Mouse (Mus musculus): Measurements from ENCODE around the gene Bmper. TPM values are rescaled to one million over a fixed set of nuclear protein-coding genes. Genes with fewer than 3 reads are reported as not detected.

The Bmper gene
- polyA plus RNA-seq, 1 experiment from 2014 or later, result 13.4 TPM

DNA sequence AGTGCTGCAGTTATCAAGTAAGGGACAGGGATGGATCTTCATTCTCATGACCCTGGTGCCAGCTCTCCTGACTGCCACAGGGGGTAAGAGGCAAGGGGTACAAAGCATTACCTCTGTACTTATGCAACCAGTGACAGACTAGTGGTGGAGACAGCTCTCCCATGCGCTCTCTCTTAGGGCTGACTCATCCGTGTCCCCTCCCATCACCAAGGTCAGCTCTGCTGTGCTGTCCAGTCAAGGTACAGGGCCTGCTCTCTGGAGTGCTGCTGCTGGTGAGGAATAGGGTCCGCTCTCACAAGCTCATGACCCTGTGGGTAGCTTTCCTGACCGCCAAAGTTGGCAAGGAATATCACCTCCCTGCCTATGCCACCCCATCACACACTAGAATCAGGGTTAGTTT lies 222.1 kb downstream of the Bmper start:
- H3K4me2 ChIP-seq (ENCODE audit: low read length), result no peak overlapping the region
- no peaks in the 10 kb centered on the region for H3K4me1 ChIP-seq (replicated peaks; ENCODE audit: insufficient read depth, low read length)
- no peak for DNase-seq (ENCODE audit: low spot score)
- H3K27ac ChIP-seq, result no peak overlapping the region
- ATAC-seq (replicated peaks; ENCODE audit: low FRiP score, low read depth), result no peak
- H3K36me3 ChIP-seq (ENCODE audit: insufficient read depth, low read length), result no peaks in the 10 kb centered on the region
- no peaks in the 10 kb centered on the region for H3K9me3 ChIP-seq (replicated peaks; ENCODE audit: low read length)
- no peak overlapping the region for H3K4me3 ChIP-seq (replicated peaks; ENCODE audit: low read depth, low read length)
- WGBS, result 96% methylated on average over 4 of the region's 4 CpGs
- no peaks in the 10 kb centered on the region for H3K27me3 ChIP-seq (ENCODE audit: insufficient read depth, low read length)
- TF ChIP-seq CTCF (IDR thresholded peaks at IDR 0.05; ENCODE audit: low read depth), result no peak
- no peak overlapping the region for H3K9ac ChIP-seq (ENCODE audit: low read depth, low read length)

DNA sequence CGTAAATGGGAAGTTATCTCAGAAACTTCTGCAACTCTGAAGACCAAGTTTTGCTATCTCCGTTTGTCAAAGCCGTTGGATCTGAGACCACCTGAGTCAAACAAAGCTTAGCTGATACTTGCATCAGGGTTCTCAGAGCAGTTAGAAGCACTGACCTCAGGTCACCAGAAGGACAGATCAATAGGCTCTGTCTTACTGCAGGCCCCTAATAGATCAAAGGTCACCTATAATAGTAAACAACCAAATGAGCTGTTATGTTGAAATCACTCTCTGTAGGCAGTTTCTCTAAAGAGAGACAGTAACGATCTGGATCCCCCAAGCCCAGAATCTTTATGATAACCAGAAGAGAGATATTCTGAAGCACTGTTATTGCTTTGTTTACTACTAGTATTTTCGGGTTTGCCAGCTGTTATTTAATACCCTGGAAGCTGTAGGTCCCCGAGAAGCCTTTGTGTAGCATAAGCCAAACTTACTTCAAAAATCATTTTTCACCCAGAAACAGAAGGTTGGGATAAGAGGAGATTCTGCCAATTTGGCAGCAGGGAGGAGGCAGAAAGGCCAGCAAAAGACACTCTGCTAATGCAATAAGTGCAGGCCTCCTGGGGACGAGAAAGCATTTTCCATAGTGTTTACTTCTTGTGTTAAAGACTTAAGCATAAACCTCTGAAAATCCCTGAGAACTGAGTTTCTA lies 224.5 kb downstream of the Bmper start:
- no peaks in the 10 kb centered on the region for H3K4me1 ChIP-seq (replicated peaks; ENCODE audit: insufficient read depth, low read length)
- 69% methylated on average over 7 of the region's 7 CpGs for WGBS
- no peak overlapping the region for H3K27ac ChIP-seq
- ATAC-seq (replicated peaks; ENCODE audit: low FRiP score, low read depth) (no peak), DNase-seq (ENCODE audit: low spot score) (no peak)
- H3K9me3 ChIP-seq (replicated peaks; ENCODE audit: low read length), result no peaks in the 10 kb centered on the region
- TF ChIP-seq CTCF (IDR thresholded peaks at IDR 0.05; ENCODE audit: low read depth), result no peak
- H3K9ac ChIP-seq (ENCODE audit: low read depth, low read length), result no peak overlapping the region
- H3K36me3 ChIP-seq (ENCODE audit: insufficient read depth, low read length), result no peaks in the 10 kb centered on the region
- no peaks in the 10 kb centered on the region for H3K27me3 ChIP-seq (ENCODE audit: insufficient read depth, low read length)
- H3K4me3 ChIP-seq (replicated peaks; ENCODE audit: low read depth, low read length), result no peak overlapping the region
- no peak overlapping the region for H3K4me2 ChIP-seq (ENCODE audit: low read length)

DNA sequence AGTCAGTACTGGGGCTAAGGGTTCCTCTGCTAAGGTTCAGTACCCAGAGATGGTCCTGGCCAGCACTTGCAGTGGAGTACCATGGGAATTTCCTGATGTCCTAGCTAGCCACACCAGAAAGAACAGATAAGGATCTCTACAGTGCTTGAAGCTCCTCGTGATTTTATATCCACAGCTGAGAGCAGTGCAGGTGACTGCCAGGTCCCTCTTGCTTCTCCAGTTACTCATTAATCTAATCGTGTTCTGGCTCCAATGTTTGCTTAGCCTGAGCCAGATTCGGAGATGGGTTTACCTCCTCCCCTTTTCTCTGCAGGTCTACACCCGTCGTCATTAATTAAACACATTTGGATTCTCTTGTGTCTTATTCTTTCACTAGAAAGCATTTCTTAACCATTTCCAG lies 230.4 kb downstream of the Bmper start:
- H3K27me3 ChIP-seq (ENCODE audit: insufficient read depth, low read length), result no peaks in the 10 kb centered on the region
- H3K9me3 ChIP-seq (replicated peaks; ENCODE audit: low read length), result no peaks in the 10 kb centered on the region
- no peak overlapping the region for H3K4me2 ChIP-seq (ENCODE audit: low read length)
- H3K4me1 ChIP-seq (replicated peaks; ENCODE audit: insufficient read depth, low read length), result no peaks in the 10 kb centered on the region
- WGBS, result 9% methylated on average over 5 of the region's 5 CpGs
- H3K27ac ChIP-seq, result no peak overlapping the region
- peak; percentile 72; the same call in 1 of the 2 replicates for ATAC-seq (replicated peaks; ENCODE audit: low FRiP score, low read depth)
- no peak overlapping the region for H3K9ac ChIP-seq (ENCODE audit: low read depth, low read length)
- H3K36me3 ChIP-seq (ENCODE audit: insufficient read depth, low read length), result no peaks in the 10 kb centered on the region
- DNase-seq (ENCODE audit: low spot score), result peak; percentile 40
- H3K4me3 ChIP-seq (replicated peaks; ENCODE audit: low read depth, low read length), result no peak overlapping the region
- TF ChIP-seq CTCF (IDR thresholded peaks at IDR 0.05; ENCODE audit: low read depth), result no peak

DNA sequence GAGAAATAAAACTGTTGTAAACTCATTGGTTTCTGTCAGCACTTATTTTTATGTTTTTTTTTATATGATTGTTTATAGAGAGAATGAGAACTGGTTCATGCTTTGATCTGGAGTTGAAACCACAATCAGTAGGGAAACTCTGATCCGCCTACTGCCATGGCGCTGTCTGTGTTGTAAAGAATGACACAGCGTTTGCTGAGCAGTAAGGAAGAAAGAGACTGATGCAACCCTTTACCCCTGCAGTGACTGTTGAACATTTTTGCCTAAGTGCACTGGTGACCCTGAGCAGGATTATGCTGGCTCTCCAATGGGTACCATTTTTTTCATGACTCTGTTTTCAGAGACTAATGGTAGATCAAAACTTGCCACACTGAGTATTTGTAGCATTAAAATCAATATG lies 234.3 kb downstream of the Bmper start:
- TF ChIP-seq CTCF (IDR thresholded peaks at IDR 0.05; ENCODE audit: low read depth), result no peak
- H3K4me3 ChIP-seq (replicated peaks; ENCODE audit: low read depth, low read length), result no peak overlapping the region
- no peaks in the 10 kb centered on the region for H3K4me1 ChIP-seq (replicated peaks; ENCODE audit: insufficient read depth, low read length)
- H3K9ac ChIP-seq (ENCODE audit: low read depth, low read length), result no peak overlapping the region
- no peak overlapping the region for H3K4me2 ChIP-seq (ENCODE audit: low read length)
- H3K27ac ChIP-seq, result no peak overlapping the region
- WGBS, result 57% methylated on average over 3 of the region's 3 CpGs
- ATAC-seq (replicated peaks; ENCODE audit: low FRiP score, low read depth), result no peak
- no peaks in the 10 kb centered on the region for H3K27me3 ChIP-seq (ENCODE audit: insufficient read depth, low read length)
- H3K36me3 ChIP-seq (ENCODE audit: insufficient read depth, low read length), result no peaks in the 10 kb centered on the region
- no peak for DNase-seq (ENCODE audit: low spot score)
- no peaks in the 10 kb centered on the region for H3K9me3 ChIP-seq (replicated peaks; ENCODE audit: low read length)

DNA sequence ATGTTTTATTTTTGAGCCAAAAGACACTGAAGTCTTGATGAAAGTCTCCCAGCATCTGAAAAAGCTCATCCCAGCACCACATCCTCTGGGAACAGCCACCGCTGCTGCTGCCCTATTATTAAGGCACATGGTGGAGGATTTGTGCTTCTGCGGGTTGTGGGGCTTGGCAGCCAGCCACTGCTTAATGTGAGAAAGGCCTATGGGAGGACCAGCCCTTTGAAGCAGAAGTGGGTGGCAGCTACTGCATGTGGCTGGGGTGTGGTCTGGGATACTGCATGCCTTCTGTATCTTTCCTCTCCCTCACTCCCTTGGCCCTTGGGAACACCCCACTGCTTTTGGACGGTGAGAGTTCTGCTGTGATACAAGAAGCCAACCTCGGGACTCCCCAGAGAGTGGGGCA lies 237.8 kb downstream of the Bmper start:
- TF ChIP-seq CTCF (IDR thresholded peaks at IDR 0.05; ENCODE audit: low read depth), result no peak
- ATAC-seq (replicated peaks; ENCODE audit: low FRiP score, low read depth), result no peak
- Histone ChIP-seq H3K4me1 (replicated peaks; ENCODE audit: insufficient read depth, low read length) (no peaks in the 10 kb centered on the region), H3K9me3 (replicated peaks; ENCODE audit: low read length) (no peaks in the 10 kb centered on the region), H3K27me3 (ENCODE audit: insufficient read depth, low read length) (no peaks in the 10 kb centered on the region), H3K9ac (ENCODE audit: low read depth, low read length) (no peak overlapping the region), H3K36me3 (ENCODE audit: insufficient read depth, low read length) (no peaks in the 10 kb centered on the region), H3K4me2 (ENCODE audit: low read length) (no peak overlapping the region), H3K27ac (no peak overlapping the region), H3K4me3 (replicated peaks; ENCODE audit: low read depth, low read length) (no peak overlapping the region)
- 53% methylated on average over 4 of the region's 4 CpGs for WGBS
- no peak for DNase-seq (ENCODE audit: low spot score)

DNA sequence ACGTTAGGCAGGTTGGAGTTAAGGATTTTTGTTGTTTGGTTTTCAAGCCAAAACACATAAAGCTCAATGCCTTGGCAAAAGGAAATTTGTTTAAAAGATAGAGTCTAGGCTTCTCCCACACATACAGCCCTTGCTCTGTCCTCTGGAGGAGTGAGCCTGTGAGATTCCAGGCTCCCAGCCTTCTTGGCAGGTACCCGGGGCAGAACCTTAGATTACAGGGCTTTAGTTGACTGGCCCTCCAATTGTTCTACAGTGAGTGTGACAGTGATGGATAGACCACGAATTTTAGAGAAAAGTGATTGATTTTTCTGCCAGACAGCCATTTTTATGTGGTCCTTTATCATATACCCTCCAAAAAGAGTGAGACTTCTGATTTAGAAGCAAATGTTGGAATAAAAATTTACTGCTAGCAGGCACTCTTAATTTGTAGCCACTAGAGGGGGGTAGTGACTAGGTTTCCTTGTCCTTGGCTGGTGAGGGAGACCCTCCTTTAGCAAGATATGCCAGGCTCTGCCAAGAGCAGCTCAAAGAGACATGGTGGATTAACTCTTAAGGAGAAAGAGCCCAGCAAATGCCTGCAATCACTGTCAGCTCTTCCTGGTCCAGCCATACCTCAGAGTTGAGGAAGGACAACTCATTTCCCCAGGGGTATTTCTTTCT lies 240.2 kb downstream of the Bmper start:
- peak; percentile 72 for TF ChIP-seq CTCF (IDR thresholded peaks at IDR 0.05; ENCODE audit: low read depth)
- H3K27ac ChIP-seq, result no peak overlapping the region
- no peak overlapping the region for H3K4me2 ChIP-seq (ENCODE audit: low read length)
- WGBS, result 26% methylated on average over 3 of the region's 3 CpGs
- no peaks in the 10 kb centered on the region for H3K4me1 ChIP-seq (replicated peaks; ENCODE audit: insufficient read depth, low read length)
- H3K36me3 ChIP-seq (ENCODE audit: insufficient read depth, low read length), result no peaks in the 10 kb centered on the region
- ATAC-seq (replicated peaks; ENCODE audit: low FRiP score, low read depth) (no peak), DNase-seq (ENCODE audit: low spot score) (peak; percentile 81)
- no peaks in the 10 kb centered on the region for H3K9me3 ChIP-seq (replicated peaks; ENCODE audit: low read length)
- no peak overlapping the region for H3K4me3 ChIP-seq (replicated peaks; ENCODE audit: low read depth, low read length)
- no peak overlapping the region for H3K9ac ChIP-seq (ENCODE audit: low read depth, low read length)
- H3K27me3 ChIP-seq (ENCODE audit: insufficient read depth, low read length), result no peaks in the 10 kb centered on the region
